Mouse (Mus musculus) effector memory CD4-positive, alpha-beta T cell, adult 7 months (primary cell): ENCODE results near the gene Gm10128. TPM values are rescaled to one million over a fixed set of nuclear protein-coding genes. Genes with fewer than 3 reads are reported as not detected.

Experiments used
- polyA plus RNA-seq: library from polyadenylated mRNA; unstranded; fragments of 100-300 nt; shearing (Covaris generic); gene quantifications from one replicate; pipeline ENCODE4 v1.2.1, GENCODE M21; 2017

Gene Gm10128
- polyA plus RNA-seq: not detected

GRCm38 (mm10) chr14:7643872-7644271, at the start of gene Gm10128:
TSS of gene Gm10128 (minus strand) at chr14:7643972.

GRCm38 (mm10) chr14:7595492-7595891, 48.3 kb downstream of the Gm10128 start, which contains the start of gene Gm10338:
TSS of gene Gm10338 (minus strand) at chr14:7595592.

Other genes with a start within 250 kb of the Gm10128 start
- gene Gm3755, start 193.1 kb downstream of the Gm10128 start, polyA plus RNA-seq: not detected
- 0.39 TPM for gene Gm3752, start 160.2 kb downstream of the Gm10128 start, polyA plus RNA-seq
- gene Gm3558, start 75.4 kb downstream of the Gm10128 start, polyA plus RNA-seq: not detected
- gene Gm10338, start 48.4 kb downstream of the Gm10128 start, polyA plus RNA-seq: not detected
- gene Gm26661, start 147.6 kb upstream of the Gm10128 start, polyA plus RNA-seq: not detected
- gene Flnb, start 174.0 kb upstream of the Gm10128 start, polyA plus RNA-seq: 15.1 TPM